Mouse (Mus musculus): ENCODE measurements around the gene Tspan1.

DNA sequence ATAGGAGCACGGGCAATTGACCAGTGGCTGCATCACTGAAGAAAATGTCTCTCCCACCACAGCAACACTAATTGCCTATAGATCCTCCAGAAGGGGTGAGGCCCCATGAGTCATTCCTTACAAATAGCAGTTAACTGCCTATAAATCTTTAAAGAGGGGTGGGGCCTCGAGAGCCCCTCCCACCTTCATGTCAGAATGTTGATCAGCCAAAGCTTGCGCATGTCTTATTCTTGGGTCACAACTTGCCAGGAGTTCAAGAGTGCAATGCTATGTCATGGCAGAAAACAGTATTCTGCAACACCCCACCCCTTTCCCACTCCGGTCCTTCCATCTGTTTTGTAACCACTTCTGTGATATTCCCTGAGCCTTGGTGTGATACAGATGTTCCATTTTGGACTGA, 39.1 kb upstream of the Tspan1 start:
- no peak for TF ChIP-seq CTCF (IDR thresholded peaks at IDR 0.05; ENCODE audit: low read depth)
- no peak for TF ChIP-seq EP300 (IDR thresholded peaks at IDR 0.05; ENCODE audit: low read depth)

Measured in liver, postnatal 0 days (tissue).